Mouse (Mus musculus): ENCODE results near the gene Best1. TPM values are rescaled to one million over a fixed set of nuclear protein-coding genes. Genes with fewer than 3 reads are reported as not detected.
A peak's percentile ranks its signal among the peaks of the same experiment; 100 is the strongest.

Best1 gene
- 0.76 and 1.2 TPM in 2 replicates for polyA plus RNA-seq (2015; fragmentation: Nextera tagmentation; extraction: Ambion mirVana)

DNA sequence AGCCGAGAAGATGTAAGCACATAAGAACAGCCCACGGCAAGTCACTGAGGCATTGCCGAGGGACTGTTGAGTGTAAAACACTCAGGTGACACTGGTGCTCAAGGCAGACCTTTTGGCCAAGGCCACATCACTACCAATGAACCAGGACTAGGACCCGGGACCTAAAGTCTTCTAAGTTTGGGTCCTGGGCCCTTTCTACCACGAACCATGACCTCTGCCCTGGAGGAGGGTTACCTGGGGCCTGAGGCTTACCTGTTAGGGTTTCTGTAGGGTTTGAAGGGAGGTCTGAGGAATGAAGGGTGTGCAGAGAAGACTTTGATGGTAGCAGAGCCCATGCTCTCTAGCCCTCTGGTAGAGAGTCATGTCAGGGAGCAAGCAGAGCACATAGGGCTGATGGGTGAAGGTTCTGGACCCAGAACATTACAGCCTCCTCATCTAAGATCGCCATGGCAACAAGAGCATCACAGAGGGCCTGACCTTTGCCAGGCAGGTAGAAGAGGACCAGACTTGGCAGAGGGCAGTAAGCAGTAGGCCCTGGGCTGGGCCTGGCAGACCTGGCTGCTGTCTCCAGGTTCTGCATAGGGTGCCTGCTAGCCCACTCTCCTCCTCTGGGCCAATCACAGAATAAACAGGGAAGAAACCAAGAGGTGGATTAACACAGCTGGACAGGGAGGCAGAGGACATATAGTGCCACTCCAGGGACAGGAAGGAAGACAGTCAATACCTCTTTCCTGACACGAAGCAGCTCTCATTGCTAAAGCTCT lies at the start of gene Best1, which contains the start of gene Rab3il1:
Best1 (minus strand) TSS at position 428 of the 764 bp plus-strand sequence.
Rab3il1 (plus strand) TSS at position 464 of the 764 bp plus-strand sequence.
- H3K9me3 ChIP-seq (replicated peaks): no peaks in the 10 kb centered on the region
- ATAC-seq: no peak
- H3K27me3 ChIP-seq: no peaks in the 10 kb centered on the region
- no peak within 1 kb of the TSS for H3K27ac ChIP-seq
- H3K9ac ChIP-seq: no peak within 1 kb of the TSS
- 75% methylated on average over 7 of the region's 7 CpGs for WGBS
- no peaks in the 10 kb centered on the region for H3K4me1 ChIP-seq
- H3K4me3 ChIP-seq: no peak within 1 kb of the TSS
- no peaks in the 10 kb centered on the region for H3K36me3 ChIP-seq (ENCODE audit: poor library complexity, severe bottlenecking)
- H3K4me2 ChIP-seq: no peak within 1 kb of the TSS

DNA sequence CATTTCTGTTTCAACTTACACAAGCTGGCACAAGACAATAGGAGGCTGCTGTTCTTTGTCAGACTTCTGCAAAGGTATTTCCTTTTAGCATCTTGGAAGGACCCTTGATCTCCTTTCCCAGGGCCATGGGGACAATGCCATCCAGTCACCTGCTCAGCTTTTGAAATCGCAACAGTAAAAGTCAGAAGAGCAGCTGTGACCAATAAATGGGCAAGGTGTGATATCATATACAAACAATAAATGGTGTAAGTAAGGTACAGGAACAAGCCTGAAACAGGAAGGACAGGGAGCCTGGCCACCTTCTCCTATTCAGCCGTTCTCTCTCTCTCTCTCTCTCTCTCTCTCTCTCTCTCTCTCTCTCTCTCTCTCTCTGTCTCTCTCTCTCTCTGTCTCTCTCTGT lies 49.0 kb upstream of the Best1 start:
- no peak overlapping the region for H3K4me2 ChIP-seq
- H3K9ac ChIP-seq: no peak overlapping the region
- H3K27me3 ChIP-seq: no peaks in the 10 kb centered on the region
- H3K36me3 ChIP-seq (ENCODE audit: poor library complexity, severe bottlenecking): 0 out of 2 replicates have a peak, but pooled peaks cover 4% of the 10 kb centered on the region
- no peaks in the 10 kb centered on the region for H3K4me1 ChIP-seq
- no peaks in the 10 kb centered on the region for H3K9me3 ChIP-seq (replicated peaks)
- 81% methylated on average over 2 of the region's 2 CpGs for WGBS
- no peak overlapping the region for H3K4me3 ChIP-seq
- no peak overlapping the region for H3K27ac ChIP-seq
- no peak for ATAC-seq

GRCm38 (mm10) chr19:10049533-10049932 lies 48.1 kb upstream of the Best1 start:
- no peak overlapping the region for H3K9ac ChIP-seq
- H3K4me1 ChIP-seq: no peaks in the 10 kb centered on the region
- no peak for ATAC-seq
- H3K27me3 ChIP-seq: no peaks in the 10 kb centered on the region
- H3K4me2 ChIP-seq: no peak overlapping the region
- 0 out of 2 replicates have a peak, but pooled peaks cover 3% of the 10 kb centered on the region for H3K36me3 ChIP-seq (ENCODE audit: poor library complexity, severe bottlenecking)
- H3K4me3 ChIP-seq: no peak overlapping the region
- H3K9me3 ChIP-seq (replicated peaks): no peaks in the 10 kb centered on the region
- H3K27ac ChIP-seq: no peak overlapping the region

- Histone ChIP-seq H3K9ac (no peak overlapping the region), H3K9me3 (replicated peaks) (no peaks in the 10 kb centered on the region), H3K36me3 (ENCODE audit: poor library complexity, severe bottlenecking) (no peaks in the 10 kb centered on the region), H3K4me3 (no peak overlapping the region), H3K27me3 (no peaks in the 10 kb centered on the region), H3K4me2 (no peak overlapping the region), H3K4me1 (peaks cover 5% of the 10 kb centered on the region; the same call in 1 of the 2 replicates), H3K27ac (no peak overlapping the region)
- 70% methylated on average over 3 of the region's 3 CpGs for WGBS
- no peak for ATAC-seq
These were observed 45.5 kb upstream of the Best1 start for GRCm38 (mm10) chr19:10046983-10047382.

- Histone ChIP-seq H3K4me3 (no peak overlapping the region), H3K27me3 (no peaks in the 10 kb centered on the region), H3K4me1 (peaks cover 8% of the 10 kb centered on the region), H3K36me3 (ENCODE audit: poor library complexity, severe bottlenecking) (no peaks in the 10 kb centered on the region), H3K27ac (no peak overlapping the region), H3K9ac (no peak overlapping the region), H3K9me3 (replicated peaks) (no peaks in the 10 kb centered on the region), H3K4me2 (no peak overlapping the region)
- WGBS: 75% methylated on average over 4 of the region's 4 CpGs
- ATAC-seq: no peak
These were observed 44.9 kb upstream of the Best1 start for GRCm38 (mm10) chr19:10046346-10046745.

GRCm38 (mm10) chr19:10045707-10046106 lies 44.3 kb upstream of the Best1 start:
- Histone ChIP-seq H3K4me3 (no peak overlapping the region), H3K27ac (no peak overlapping the region), H3K9ac (no peak overlapping the region), H3K4me2 (no peak overlapping the region), H3K4me1 (peaks cover 14% of the 10 kb centered on the region), H3K27me3 (0 out of 2 replicates have a peak, but pooled peaks cover 3% of the 10 kb centered on the region), H3K36me3 (ENCODE audit: poor library complexity, severe bottlenecking) (no peaks in the 10 kb centered on the region), H3K9me3 (replicated peaks) (no peaks in the 10 kb centered on the region)
- WGBS: 76% methylated on average over 2 of the region's 2 CpGs
- no peak for ATAC-seq

GRCm38 (mm10) chr19:10043643-10044042 lies 42.2 kb upstream of the Best1 start:
- Histone ChIP-seq H3K4me3 (no peak overlapping the region), H3K9ac (no peak overlapping the region), H3K9me3 (replicated peaks) (no peaks in the 10 kb centered on the region), H3K27ac (no peak overlapping the region), H3K27me3 (0 out of 2 replicates have a peak, but pooled peaks cover 6% of the 10 kb centered on the region), H3K4me2 (no peak overlapping the region), H3K36me3 (ENCODE audit: poor library complexity, severe bottlenecking) (no peaks in the 10 kb centered on the region), H3K4me1 (peaks cover 20% of the 10 kb centered on the region)
- ATAC-seq: no peak

DNA sequence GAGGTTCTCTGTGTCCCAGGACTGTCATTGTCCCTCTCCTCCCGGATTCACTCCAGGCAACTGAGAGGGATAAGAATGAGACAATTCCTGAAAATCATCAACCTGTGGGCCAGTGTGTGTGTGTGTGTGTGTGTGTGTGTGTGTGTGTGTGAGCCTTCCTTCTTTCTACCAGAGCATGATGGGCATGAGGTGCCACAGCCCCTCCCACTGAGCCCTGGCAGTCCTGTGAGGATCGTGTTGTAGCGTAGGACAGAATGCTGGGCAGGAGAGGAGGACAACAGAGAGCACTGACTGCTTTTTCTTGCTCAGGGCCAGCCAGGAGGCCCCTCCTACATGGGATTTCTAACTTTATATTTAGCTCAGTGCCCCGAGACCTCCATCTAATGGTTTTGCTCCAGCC lies 41.4 kb upstream of the Best1 start:
- no peak for ATAC-seq
- peak overlapping the region; percentile 97 for H3K4me2 ChIP-seq
- 0 out of 2 replicates have a peak, but pooled peaks cover 6% of the 10 kb centered on the region for H3K27me3 ChIP-seq
- 0 out of 2 replicates have a peak overlapping the region, but pooled peaks have one; percentile 67 for H3K4me3 ChIP-seq
- H3K4me1 ChIP-seq: peaks cover 22% of the 10 kb centered on the region
- H3K27ac ChIP-seq: no peak overlapping the region
- 83% methylated on average over 4 of the region's 4 CpGs for WGBS
- H3K9ac ChIP-seq: no peak overlapping the region
- no peaks in the 10 kb centered on the region for H3K9me3 ChIP-seq (replicated peaks)
- H3K36me3 ChIP-seq (ENCODE audit: poor library complexity, severe bottlenecking): no peaks in the 10 kb centered on the region

DNA sequence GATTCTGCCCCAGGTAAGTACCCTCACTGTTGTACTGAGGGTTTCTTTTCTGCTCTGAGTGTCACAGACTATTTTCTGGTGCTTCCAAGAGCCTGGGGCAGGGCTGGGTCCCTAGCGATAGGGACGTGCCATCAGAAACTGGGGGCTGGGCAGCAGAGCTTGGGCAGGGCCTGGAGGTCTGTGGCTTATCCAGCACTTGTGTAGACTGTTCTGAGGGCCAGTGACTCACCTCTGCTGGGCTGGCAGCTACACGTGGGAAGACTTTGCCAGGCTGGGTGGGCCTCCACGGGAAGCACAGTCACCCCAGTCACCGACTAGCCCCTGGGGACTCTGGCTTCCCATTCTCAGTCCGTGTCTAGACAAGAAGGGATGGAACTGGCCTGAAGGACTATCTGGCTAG lies 40.8 kb upstream of the Best1 start:
- WGBS: 56% methylated on average over 6 of the region's 6 CpGs

GRCm38 (mm10) chr19:10041388-10042148 lies 40.1 kb upstream of the Best1 start, which contains the start of gene Fads3:
Fads3 (plus strand) TSS chr19:10041569.
- Histone ChIP-seq H3K9ac (peak within 1 kb of the TSS; percentile 75), H3K9me3 (replicated peaks) (no peaks in the 10 kb centered on the region), H3K36me3 (ENCODE audit: poor library complexity, severe bottlenecking) (no peaks in the 10 kb centered on the region), H3K4me2 (peak within 1 kb of the TSS; percentile 97), H3K4me1 (peaks cover 22% of the 10 kb centered on the region), H3K4me3 (peak within 1 kb of the TSS; percentile 67), H3K27ac (no peak within 1 kb of the TSS), H3K27me3 (0 out of 2 replicates have a peak, but pooled peaks cover 6% of the 10 kb centered on the region)
- under 1% methylated on average over 66 of the region's 69 CpGs for WGBS
- ATAC-seq: peak; percentile 91

More for the DNA sequence above, 40.8 kb upstream of the Best1 start:
- H3K36me3 ChIP-seq (ENCODE audit: poor library complexity, severe bottlenecking): no peaks in the 10 kb centered on the region
- H3K4me3 ChIP-seq: peak overlapping the region; percentile 67
- H3K9ac ChIP-seq: peak overlapping the region; percentile 75
- peak; percentile 22; the same call in 1 of the 2 replicates for ATAC-seq
- H3K4me2 ChIP-seq: peak overlapping the region; percentile 97
- no peak overlapping the region for H3K27ac ChIP-seq
- H3K9me3 ChIP-seq (replicated peaks): no peaks in the 10 kb centered on the region
- H3K27me3 ChIP-seq: 0 out of 2 replicates have a peak, but pooled peaks cover 6% of the 10 kb centered on the region
- peaks cover 22% of the 10 kb centered on the region for H3K4me1 ChIP-seq

GRCm38 (mm10) chr19:10040866-10041387 lies 39.5 kb upstream of the Best1 start:
- H3K27ac ChIP-seq: no peak overlapping the region
- peak; percentile 44; the same call in 1 of the 2 replicates for ATAC-seq
- 7% methylated on average over 20 of the region's 20 CpGs for WGBS

More at GRCm38 (mm10) chr19:10040866-10041387, 39.5 kb upstream of the Best1 start:
- H3K4me2 ChIP-seq: peak overlapping the region; percentile 97
- no peaks in the 10 kb centered on the region for H3K36me3 ChIP-seq (ENCODE audit: poor library complexity, severe bottlenecking)
- peaks cover 22% of the 10 kb centered on the region for H3K4me1 ChIP-seq
- H3K9me3 ChIP-seq (replicated peaks): no peaks in the 10 kb centered on the region
- H3K27me3 ChIP-seq: 0 out of 2 replicates have a peak, but pooled peaks cover 6% of the 10 kb centered on the region
- H3K4me3 ChIP-seq: peak overlapping the region; percentile 67
- H3K9ac ChIP-seq: peak overlapping the region; percentile 75

Measured in forebrain, embryonic 13.5 days (tissue).